Mouse (Mus musculus): ENCODE data around the gene Rpl27a.

DNA sequence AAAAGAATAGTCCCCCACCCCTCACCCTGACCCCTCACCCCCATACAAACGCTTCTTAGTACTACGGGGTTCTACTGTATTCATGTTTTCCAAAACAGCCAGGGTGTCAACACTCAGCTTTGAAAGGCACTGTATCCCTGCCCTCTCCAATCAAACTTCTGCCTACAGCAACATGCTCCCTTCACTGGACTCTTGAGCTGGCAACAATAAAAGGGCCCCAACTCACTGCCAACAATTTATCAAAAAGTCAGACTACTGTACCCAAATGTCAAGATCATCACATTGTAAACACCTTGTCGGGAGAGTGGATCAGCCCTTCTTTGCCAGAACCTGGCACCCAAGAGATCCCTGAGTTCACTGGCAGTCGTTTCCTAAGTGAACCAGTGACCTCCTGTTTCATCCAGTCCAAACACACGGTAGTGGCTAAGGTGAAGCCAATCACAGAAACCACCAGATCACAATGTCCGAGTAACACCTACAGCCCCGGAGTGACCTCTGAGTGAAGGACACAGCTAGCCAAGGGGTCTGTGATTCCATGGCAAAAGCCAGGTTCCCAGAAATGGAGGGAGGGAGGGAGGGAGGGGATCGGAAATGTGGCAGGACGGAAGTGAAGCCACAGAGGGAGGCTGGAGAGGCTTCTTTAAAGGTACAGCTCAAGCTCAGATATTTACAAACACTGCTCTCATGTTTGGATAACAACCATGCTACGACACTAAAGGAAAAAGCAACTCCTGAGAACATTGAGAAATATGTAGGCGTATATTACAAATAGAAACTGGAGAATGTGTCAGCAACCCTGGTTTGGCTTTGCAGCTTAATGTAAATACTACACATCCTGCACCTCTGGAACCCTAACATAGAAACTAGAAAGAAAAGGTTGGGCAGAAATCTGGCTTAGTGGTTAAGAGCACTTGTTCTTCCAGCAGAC is 48.2 kb downstream of the Rpl27a start:
- TF ChIP-seq POLR2A (IDR thresholded peaks at IDR 0.05; ENCODE audit: insufficient read depth, low read depth, low read length) (no peak), EP300 (IDR thresholded peaks at IDR 0.05; ENCODE audit: insufficient read depth, low read depth, low read length) (no peak), CTCF (IDR thresholded peaks at IDR 0.05) (no peak)

All from heart, adult 2 months (tissue).